Mouse (Mus musculus) stomach, embryonic 14.5 days (tissue): ENCODE data around the gene Rab26. TPM values are rescaled to one million over a fixed set of nuclear protein-coding genes. Genes with fewer than 3 reads are reported as not detected.

Source experiments
- ATAC-seq: fragments of 200-750 bp; cut with Nextera tagmentation; 2 replicates; pipeline ENCODE4 v1.8.0; 2017; ENCODE audit warnings: low read depth, moderate TSS enrichment; ENCODE audit not compliant: insufficient number of reproducible peaks, insufficient read depth, low FRiP score
- H3K27ac ChIP-seq: fragments of 300-500 bp; sonication (generic); 2 replicates; pipeline ENCODE4 v1.5.1; 2014; ENCODE audit warnings: mild to moderate bottlenecking, low read length, moderate library complexity, mixed read lengths
- H3K27me3 ChIP-seq: fragments of 300-500 bp; sonication (generic); 2 replicates; pipeline ENCODE4 v1.6.1; 2014; ENCODE audit warnings: low read length, control low read depth, mixed read lengths; ENCODE audit not compliant: control insufficient read depth, insufficient read depth
- H3K36me3 ChIP-seq: fragments of 300-500 bp; sonication (generic); 2 replicates; pipeline ENCODE4 v1.6.1; 2014; ENCODE audit warnings: mild to moderate bottlenecking, control low read depth, low read length, moderate library complexity, mixed read lengths; ENCODE audit not compliant: control insufficient read depth, insufficient read depth
- H3K4me1 ChIP-seq: fragments of 300-500 bp; sonication (generic); 2 replicates; pipeline ENCODE4 v1.6.1; 2014; ENCODE audit warnings: low read length, control low read depth, mixed read lengths; ENCODE audit not compliant: control insufficient read depth, insufficient read depth
- H3K4me2 ChIP-seq: fragments of 300-500 bp; sonication (generic); replicated peaks from 2 replicates; pipeline ENCODE4 v1.6.1; 2014; ENCODE audit warnings: low read depth, low read length, control low read depth
- H3K4me3 ChIP-seq: fragments of 300-500 bp; sonication (generic); 2 replicates; pipeline ENCODE4 v1.5.1; 2014; ENCODE audit warnings: low read depth, low read length, control low read depth
- H3K9ac ChIP-seq: fragments of 300-500 bp; sonication (generic); replicated peaks from 2 replicates; pipeline ENCODE4 v1.6.1; 2014; ENCODE audit warnings: low read depth, mild to moderate bottlenecking, control low read depth, low read length, moderate library complexity, mixed read lengths
- H3K9me3 ChIP-seq: fragments of 300-500 bp; sonication (generic); 2 replicates; pipeline ENCODE4 v1.6.1; 2016; ENCODE audit warnings: low read depth, low read length, control low read depth; ENCODE audit not compliant: control insufficient read depth
- WGBS: fragments of 180-500 bp; shearing (Covaris S2); extraction: QIAGEN DNeasy Blood & Tissue Kit; methylation state at CpG from one replicate; pipeline ENCODE4 v1.1.7; 2014; 5-methylcytosine and 5-hydroxymethylcytosine counted together
- polyA plus RNA-seq: library from polyadenylated mRNA; unstranded; fragments of >200 nt; fragmentation: Nextera tagmentation; extraction: Ambion mirVana; gene quantifications from 2 replicates; pipeline ENCODE4 v1.2.1, GENCODE M21; 2014

The Rab26 gene
- polyA plus RNA-seq, 1 experiment from 2014 or later = 3.2 TPM

DNA sequence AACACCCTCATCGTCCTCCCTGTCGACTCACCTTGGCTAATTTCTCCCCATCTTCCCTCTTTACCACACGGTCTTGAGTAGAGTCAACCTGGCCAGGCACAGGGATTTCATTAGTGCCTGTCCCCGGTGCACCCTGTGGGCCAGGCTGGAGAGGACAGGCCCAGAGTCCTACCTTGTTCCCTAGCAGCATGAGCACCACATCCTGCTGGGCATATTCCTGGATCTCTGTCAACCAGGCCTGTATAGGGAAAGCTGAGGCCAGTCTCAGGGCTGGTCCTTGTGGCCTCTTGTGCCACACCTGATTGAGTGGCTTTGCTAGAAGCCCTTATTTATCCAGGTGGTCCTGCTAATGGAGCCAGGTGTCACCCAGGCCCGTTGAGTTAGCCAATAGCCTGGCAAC, 4.1 kb downstream of the Rab26 start:
- no peaks in the 10 kb centered on the region for H3K9me3 ChIP-seq
- peak overlapping the region; percentile 56; the same call in 1 of the 2 replicates for H3K27ac ChIP-seq
- peak overlapping the region; percentile 85 for H3K4me3 ChIP-seq
- H3K4me2 ChIP-seq = peak overlapping the region; percentile 84
- peak overlapping the region; percentile 57 for H3K9ac ChIP-seq
- peaks cover 27% of the 10 kb centered on the region for H3K4me1 ChIP-seq
- no peaks in the 10 kb centered on the region for H3K27me3 ChIP-seq
- 29% methylated on average over 5 of the region's 5 CpGs for WGBS
- no peak for ATAC-seq
- peaks cover 16% of the 10 kb centered on the region; the same call in 1 of the 2 replicates for H3K36me3 ChIP-seq

DNA sequence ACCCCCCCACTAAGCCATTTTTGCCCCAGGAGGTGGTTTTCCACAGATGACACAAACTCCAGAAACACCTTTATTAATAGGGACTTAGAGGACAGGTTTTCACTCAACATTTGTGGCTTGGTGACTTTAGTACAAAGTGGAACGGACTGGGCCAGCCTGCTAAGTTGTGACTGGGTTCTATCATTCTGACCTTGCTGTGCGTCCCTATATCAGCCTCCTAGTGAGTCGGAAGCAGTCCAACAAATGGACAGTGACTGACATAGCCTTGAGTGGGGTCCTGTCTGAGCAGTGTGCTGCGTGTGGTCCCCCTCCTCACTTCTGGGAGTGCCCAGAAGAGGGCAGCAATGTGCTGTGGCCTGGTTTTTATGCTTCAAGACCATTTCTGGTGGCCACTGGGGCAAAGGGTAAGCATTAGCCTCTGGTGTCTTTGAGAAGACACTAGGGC, 5.0 kb downstream of the Rab26 start:
- H3K4me1 ChIP-seq = peaks cover 27% of the 10 kb centered on the region

DNA sequence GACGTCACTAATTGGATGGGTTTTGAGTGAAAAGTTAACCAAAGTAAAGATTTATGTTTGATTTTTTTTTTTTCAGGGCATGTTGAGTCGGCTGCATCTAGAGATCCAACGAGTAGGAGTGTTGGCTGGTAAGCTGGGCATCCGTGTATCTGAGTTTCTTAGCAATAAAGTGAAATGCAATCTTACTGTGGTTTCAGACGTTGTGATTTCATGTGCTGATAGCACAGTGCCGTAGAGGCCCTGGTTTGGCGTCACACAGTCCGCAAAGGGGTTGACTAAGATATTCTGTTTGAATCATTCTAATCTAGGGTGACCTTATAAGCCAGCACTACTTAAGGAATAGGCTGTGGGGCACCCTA, 5.5 kb downstream of the Rab26 start:
- under 1% methylated on average over 8 of the region's 8 CpGs for WGBS
- Histone ChIP-seq H3K4me3 (peak overlapping the region; percentile 85), H3K4me2 (peak overlapping the region; percentile 84), H3K9me3 (no peaks in the 10 kb centered on the region), H3K9ac (peak overlapping the region; percentile 57), H3K27me3 (no peaks in the 10 kb centered on the region), H3K27ac (peak overlapping the region; percentile 81), H3K4me1 (peaks cover 27% of the 10 kb centered on the region), H3K36me3 (peaks cover 16% of the 10 kb centered on the region; the same call in 1 of the 2 replicates)
- ATAC-seq = no peak

More for the DNA sequence above, 5.0 kb downstream of the Rab26 start:
- peaks cover 16% of the 10 kb centered on the region; the same call in 1 of the 2 replicates for H3K36me3 ChIP-seq
- H3K4me2 ChIP-seq = peak overlapping the region; percentile 84
- no peaks in the 10 kb centered on the region for H3K9me3 ChIP-seq
- no peak for ATAC-seq
- peak overlapping the region; percentile 81; the same call in 1 of the 2 replicates for H3K27ac ChIP-seq
- H3K9ac ChIP-seq = peak overlapping the region; percentile 57
- H3K4me3 ChIP-seq = peak overlapping the region; percentile 85
- WGBS = under 1% methylated on average over 4 of the region's 4 CpGs
- no peaks in the 10 kb centered on the region for H3K27me3 ChIP-seq

DNA sequence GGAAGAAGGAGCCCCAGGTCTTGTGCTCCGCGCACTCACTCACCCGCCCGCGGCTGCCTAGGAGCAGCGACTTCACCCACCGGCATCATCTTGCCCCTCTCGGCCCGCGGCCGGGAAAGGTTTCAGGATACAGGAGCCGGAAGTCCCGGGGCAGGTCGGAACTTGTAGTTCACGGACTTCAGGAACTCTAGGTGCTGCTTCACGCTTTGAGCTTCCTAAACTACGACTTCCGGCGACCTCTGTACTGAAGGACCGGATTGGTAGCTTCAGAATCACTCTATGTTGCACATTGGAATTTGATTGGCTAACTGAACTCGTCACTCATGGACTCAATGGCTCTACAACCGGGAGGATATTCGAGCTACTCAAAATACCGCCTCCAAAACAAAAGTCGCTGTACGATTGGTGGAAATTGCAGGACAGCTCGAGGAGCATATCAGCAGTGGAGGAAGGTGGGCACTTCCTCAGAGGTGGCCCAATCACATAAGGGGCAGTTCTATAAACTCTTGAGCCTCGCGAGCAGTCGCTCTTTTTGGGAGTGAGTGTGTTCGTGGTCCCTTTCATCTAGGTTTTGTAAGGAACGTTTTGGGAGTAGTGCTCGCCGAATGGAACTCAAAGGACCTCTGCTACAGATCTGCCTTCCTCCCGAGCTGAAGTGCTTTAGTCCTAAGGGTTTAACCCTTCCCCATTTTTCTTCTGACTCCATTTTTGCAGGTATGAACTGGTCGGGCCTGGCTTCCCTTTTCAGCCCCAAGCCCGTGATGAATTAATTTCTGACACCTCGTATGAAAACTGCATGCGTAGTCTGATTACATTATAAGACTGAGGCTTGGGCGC, 6.1 kb downstream of the Rab26 start, which contains the start of gene Traf7:
Traf7 (minus strand) TSS at position 216 of the 837 bp plus-strand sequence.
- peaks cover 16% of the 10 kb centered on the region for H3K36me3 ChIP-seq
- no peaks in the 10 kb centered on the region for H3K9me3 ChIP-seq
- H3K27me3 ChIP-seq = no peaks in the 10 kb centered on the region
- peak within 1 kb of the TSS; percentile 81 for H3K27ac ChIP-seq
- H3K4me3 ChIP-seq = peak within 1 kb of the TSS; percentile 85
- peak within 1 kb of the TSS; percentile 84 for H3K4me2 ChIP-seq
- under 1% methylated on average over 40 of the region's 40 CpGs for WGBS
- peak; percentile 98 for ATAC-seq
- peak within 1 kb of the TSS; percentile 71 for H3K9ac ChIP-seq
- H3K4me1 ChIP-seq = peaks cover 23% of the 10 kb centered on the region

GRCm38 (mm10) chr17:24527315-24527714, 6.7 kb downstream of the Rab26 start:
- WGBS = under 1% methylated on average over 19 of the region's 19 CpGs
- Histone ChIP-seq H3K36me3 (peaks cover 16% of the 10 kb centered on the region), H3K4me2 (peak overlapping the region; percentile 76), H3K27me3 (no peaks in the 10 kb centered on the region), H3K9me3 (no peaks in the 10 kb centered on the region), H3K4me1 (peaks cover 20% of the 10 kb centered on the region), H3K9ac (peak overlapping the region; percentile 71), H3K27ac (peak overlapping the region; percentile 79), H3K4me3 (peak overlapping the region; percentile 85)
- no peak; the same call in 1 of the 2 replicates for ATAC-seq

DNA sequence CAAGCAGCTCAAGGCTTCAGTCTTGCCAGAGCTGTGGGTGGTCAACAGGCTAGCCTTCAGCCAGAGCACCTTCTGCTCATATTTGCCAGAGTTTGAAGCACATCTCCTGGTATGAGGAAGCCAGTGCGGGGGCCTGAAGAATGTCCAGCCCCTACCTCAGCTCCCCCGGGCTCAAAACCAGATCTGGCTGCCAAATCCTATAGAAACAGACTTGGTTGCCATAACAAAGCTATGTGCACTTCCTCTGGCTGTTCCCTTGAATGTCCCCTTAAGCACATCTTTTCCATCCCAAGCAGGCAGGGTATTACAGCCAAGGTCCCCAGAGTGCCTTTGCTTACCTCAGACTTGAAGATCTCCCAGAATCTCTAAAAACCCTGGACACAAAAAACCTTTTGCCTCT, 9.3 kb downstream of the Rab26 start:
- Histone ChIP-seq H3K36me3 (peaks cover 7% of the 10 kb centered on the region), H3K9ac (0 out of 2 replicates have a peak overlapping the region, but pooled peaks have one; percentile 6), H3K9me3 (no peaks in the 10 kb centered on the region), H3K27ac (peak overlapping the region; percentile 27; the same call in 1 of the 2 replicates), H3K4me3 (no peak overlapping the region), H3K4me1 (peaks cover 12% of the 10 kb centered on the region), H3K4me2 (no peak overlapping the region), H3K27me3 (no peaks in the 10 kb centered on the region)
- 60% methylated on average over 2 of the region's 2 CpGs for WGBS
- ATAC-seq = no peak

DNA sequence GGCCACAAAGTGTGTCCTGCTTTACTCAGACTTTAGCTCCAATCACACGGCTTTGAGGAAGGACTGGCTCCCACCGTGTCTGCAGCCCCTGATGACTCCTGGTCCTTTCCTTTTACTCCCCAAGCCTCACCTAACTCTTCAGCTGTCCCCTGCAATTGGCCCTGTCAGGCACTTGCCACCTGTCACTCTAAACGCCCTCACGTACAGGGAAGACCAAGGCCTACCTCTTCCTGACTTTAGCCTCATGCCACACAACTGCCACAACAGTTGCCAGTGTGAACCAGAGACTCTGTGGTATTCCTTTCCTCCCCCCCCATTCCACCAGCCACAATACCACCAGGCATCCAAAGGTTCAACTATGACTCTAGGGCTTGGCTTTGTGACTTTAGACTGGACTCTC, 13.6 kb downstream of the Rab26 start:
- H3K4me2 ChIP-seq = no peak overlapping the region
- ATAC-seq = no peak
- H3K27ac ChIP-seq = no peak overlapping the region
- WGBS = 87% methylated on average over 4 of the region's 4 CpGs
- H3K9me3 ChIP-seq = no peaks in the 10 kb centered on the region
- H3K4me3 ChIP-seq = no peak overlapping the region
- H3K27me3 ChIP-seq = no peaks in the 10 kb centered on the region
- H3K36me3 ChIP-seq = peaks cover 29% of the 10 kb centered on the region
- H3K4me1 ChIP-seq = no peaks in the 10 kb centered on the region
- H3K9ac ChIP-seq = no peak overlapping the region

DNA sequence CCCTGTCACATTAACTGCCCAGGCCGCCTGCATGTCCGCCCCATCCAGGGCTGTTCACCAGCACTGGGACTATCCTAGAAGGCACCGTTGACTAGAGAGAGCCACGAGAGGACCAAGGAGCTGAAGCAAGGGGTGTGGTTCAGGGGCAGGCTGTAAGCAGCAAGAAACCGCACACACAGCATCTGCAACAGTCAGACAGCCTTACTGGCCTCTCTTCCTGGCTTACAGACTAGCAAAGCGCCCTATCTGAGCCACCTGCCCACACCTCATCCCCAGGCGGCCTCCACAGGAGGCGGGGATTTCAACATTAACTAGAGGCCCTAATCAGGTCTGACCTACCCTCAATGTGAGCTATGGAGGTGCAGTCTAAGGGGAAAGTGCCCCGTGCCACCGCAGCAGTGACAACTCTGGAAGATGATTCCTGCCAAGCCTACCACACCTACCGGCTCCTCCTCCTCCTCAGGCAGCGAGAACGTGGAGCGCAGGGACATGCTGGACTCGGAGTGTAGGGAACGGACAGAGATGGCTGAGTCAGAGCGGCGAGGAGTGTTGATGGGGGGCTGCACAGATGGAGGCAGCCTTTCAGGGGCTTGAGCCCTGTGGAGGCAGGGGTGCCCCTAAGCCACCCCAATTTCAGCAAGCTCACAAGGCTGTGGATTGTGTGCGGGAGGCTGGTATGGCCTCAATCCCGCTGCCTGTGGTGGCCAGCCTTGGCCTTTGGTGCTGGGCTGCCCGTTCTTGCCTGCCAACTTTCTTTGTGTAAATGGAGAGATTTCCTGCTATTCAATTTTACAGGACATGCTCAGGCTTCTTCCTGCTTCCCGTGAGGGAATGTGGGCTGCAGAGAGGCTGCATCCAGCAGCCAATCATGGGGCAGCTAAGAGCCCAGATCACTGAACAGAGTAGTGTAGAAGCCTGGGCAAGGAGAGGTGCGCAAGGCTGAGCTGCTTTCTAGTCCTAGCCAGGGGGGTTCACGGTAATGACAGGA, 19.4 kb downstream of the Rab26 start:
- no peaks in the 10 kb centered on the region for H3K27me3 ChIP-seq
- no peak overlapping the region for H3K4me3 ChIP-seq
- no peak overlapping the region for H3K9ac ChIP-seq
- WGBS = 87% methylated on average over 24 of the region's 24 CpGs
- H3K27ac ChIP-seq = peak overlapping the region; percentile 12; the same call in 1 of the 2 replicates
- no peak overlapping the region for H3K4me2 ChIP-seq
- H3K4me1 ChIP-seq = no peaks in the 10 kb centered on the region
- H3K36me3 ChIP-seq = peaks cover 66% of the 10 kb centered on the region
- ATAC-seq = no peak
- H3K9me3 ChIP-seq = no peaks in the 10 kb centered on the region
